Mouse (Mus musculus): ENCODE measurements around the gene Srarp. TPM values are rescaled to one million over a fixed set of nuclear protein-coding genes. Genes with fewer than 3 reads are reported as not detected.

Gene Srarp
- total and polyA plus RNA-seq, 3 experiments, result 0.94 to 2.2 (median 1.6) TPM

DNA sequence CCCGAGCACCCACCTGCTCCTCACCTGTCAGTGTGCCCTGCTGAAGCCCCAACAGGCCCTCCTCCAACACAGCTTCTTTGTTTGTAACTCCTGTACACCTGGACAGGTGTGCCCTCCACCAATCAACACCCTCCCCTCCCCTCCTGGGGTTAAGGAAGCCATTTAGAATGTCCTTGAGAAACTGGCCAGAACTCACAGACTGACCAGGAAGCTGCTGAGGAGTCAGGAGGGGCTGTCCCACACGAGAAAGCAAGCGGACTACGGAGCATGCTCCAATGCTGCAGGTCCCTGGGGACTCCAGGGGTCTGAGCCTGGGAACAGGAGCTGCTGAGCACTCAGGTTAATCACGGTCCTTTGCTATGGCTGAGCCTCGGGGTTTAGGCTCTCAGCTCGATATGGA is 20.0 kb downstream of the Srarp start, which contains the start of gene Clcnkb:
Gene Clcnkb (minus strand): TSS at position 91 of the 400 bp plus-strand sequence.
- H3K4me1 ChIP-seq (ENCODE audit: control insufficient read depth, insufficient read depth, low read length), result no peaks in the 10 kb centered on the region; the same call in 1 of the 2 replicates
- H3K4me3 ChIP-seq, result no peak within 1 kb of the TSS
- no peak for DNase-seq
- no peaks in the 10 kb centered on the region for H3K79me2 ChIP-seq (replicated peaks; ENCODE audit: control insufficient read depth, insufficient read depth, low read length)
- intact Hi-C loops (cut with DNase I), result no loop called here
- no peaks in the 10 kb centered on the region for H3K36me3 ChIP-seq (ENCODE audit: control insufficient read depth, insufficient read depth, low read length)
- H3K9ac ChIP-seq (ENCODE audit: low read depth, low read length), result no peak within 1 kb of the TSS
- TF ChIP-seq CTCF (IDR thresholded peaks at IDR 0.05) (no peak), EP300 (IDR thresholded peaks at IDR 0.05; ENCODE audit: insufficient read depth, low read depth, low read length) (no peak)
- H3K27me3 ChIP-seq (ENCODE audit: control insufficient read depth, insufficient read depth, low read length), result no peaks in the 10 kb centered on the region
- no peak within 1 kb of the TSS for H3K27ac ChIP-seq
- WGBS, result 62% methylated on average over 7 of the region's 7 CpGs

DNA sequence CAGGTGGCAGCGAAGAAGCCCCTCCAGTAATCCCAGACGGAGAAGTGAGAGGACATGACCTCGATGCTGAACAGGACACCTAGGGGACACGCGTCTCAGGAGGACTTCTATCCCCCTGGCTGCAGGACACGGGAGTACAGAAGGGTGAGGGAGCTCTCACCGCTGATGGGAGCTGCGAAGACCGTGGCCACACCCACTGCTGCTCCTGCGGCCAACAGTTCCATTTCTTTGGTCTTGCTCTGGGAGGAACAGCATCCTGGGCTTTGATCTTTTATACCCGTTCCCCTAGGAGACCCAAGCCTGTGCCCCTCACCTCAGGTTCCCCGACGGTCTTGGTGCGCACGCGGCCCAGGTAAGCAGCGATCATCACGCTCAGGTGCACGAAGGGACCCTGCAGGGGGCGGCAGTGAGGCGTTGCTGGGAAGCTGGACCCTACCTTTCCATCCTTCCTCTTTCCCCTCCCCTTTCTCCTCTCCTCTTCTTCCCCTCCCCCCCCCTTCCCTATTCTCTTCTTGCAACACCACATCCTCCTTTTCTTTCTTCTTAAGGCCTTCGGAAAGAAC is 24.4 kb downstream of the Srarp start:
- Histone ChIP-seq H3K9ac (ENCODE audit: low read depth, low read length) (no peak overlapping the region), H3K36me3 (ENCODE audit: control insufficient read depth, insufficient read depth, low read length) (no peaks in the 10 kb centered on the region), H3K79me2 (replicated peaks; ENCODE audit: control insufficient read depth, insufficient read depth, low read length) (no peaks in the 10 kb centered on the region), H3K27me3 (ENCODE audit: control insufficient read depth, insufficient read depth, low read length) (no peaks in the 10 kb centered on the region), H3K4me1 (ENCODE audit: control insufficient read depth, insufficient read depth, low read length) (0 out of 2 replicates have a peak, but pooled peaks cover 1% of the 10 kb centered on the region), H3K4me3 (no peak overlapping the region), H3K27ac (no peak overlapping the region)
- no peak for TF ChIP-seq EP300 (IDR thresholded peaks at IDR 0.05; ENCODE audit: insufficient read depth, low read depth, low read length)
- no peak for TF ChIP-seq POLR2A (IDR thresholded peaks at IDR 0.05; ENCODE audit: insufficient read depth, low read depth, low read length)
- peak; percentile 45 for TF ChIP-seq CTCF (IDR thresholded peaks at IDR 0.05)
- intact Hi-C loops (cut with DNase I), result no loop called here
- DNase-seq, result no peak
- WGBS, result 30% methylated on average over 22 of the region's 22 CpGs

DNA sequence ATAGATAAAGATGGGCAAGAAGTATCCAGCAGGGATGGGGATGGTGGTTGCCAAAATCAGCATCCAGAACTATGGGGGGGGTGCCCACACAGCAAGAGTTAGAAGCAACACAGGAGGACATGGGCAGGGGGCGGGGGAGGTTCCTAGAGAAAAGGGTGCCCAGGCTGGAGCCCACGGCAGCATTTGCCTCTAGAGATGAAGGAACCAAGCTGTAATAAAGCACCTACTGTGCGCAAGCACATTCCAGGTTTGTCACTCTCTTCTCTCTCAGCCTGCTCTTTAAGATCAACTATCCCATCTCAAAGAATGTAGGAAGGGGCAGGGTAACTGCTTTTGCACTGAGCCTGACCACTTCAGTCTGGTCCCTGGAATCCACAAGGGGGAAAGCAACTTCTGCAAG is 27.3 kb downstream of the Srarp start:
- no peaks in the 10 kb centered on the region for H3K27me3 ChIP-seq (ENCODE audit: control insufficient read depth, insufficient read depth, low read length)
- intact Hi-C loops (cut with DNase I), result no loop called here

DNA sequence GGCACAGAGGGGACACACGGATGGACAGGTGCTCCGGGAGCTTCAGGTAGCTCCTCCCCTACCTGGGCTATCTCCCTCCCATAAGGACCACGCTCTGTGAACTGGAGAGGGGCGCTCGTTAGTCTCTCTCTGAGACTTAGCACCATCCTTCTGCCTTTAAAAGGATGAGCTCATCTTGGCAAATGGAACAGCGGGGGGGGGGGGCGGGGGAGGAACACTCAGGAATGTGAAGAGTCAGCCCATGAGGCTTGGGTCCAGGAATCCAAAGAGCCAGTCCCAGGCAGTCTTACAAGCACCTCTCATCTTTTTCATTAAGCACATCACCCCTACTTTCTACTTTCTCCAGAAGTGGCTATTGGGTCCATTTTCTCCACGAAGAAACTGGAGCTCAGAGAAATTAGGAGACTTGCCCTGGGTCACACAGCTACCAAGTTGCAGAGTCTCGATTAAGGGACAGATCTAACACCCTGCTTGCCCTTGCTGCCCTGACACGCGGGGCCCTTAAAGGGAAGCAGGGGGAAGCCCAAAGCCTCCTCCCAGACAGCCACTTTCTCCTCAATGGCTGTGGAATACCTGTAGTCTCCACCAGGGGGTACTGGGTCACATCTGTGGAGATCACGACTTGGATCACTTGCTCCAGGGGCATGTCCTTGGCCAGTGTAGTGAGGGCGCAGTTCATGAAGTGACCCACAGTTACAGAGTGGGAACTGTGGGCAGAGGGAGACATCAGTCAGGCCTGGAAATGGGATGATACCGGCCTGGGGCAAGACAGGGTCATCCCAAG is 29.2 kb downstream of the Srarp start:
- Histone ChIP-seq H3K27ac (no peak overlapping the region), H3K4me3 (no peak overlapping the region), H3K9ac (ENCODE audit: low read depth, low read length) (no peak overlapping the region), H3K4me1 (ENCODE audit: control insufficient read depth, insufficient read depth, low read length) (peaks cover 2% of the 10 kb centered on the region; the same call in 1 of the 2 replicates), H3K36me3 (ENCODE audit: control insufficient read depth, insufficient read depth, low read length) (no peaks in the 10 kb centered on the region), H3K27me3 (ENCODE audit: control insufficient read depth, insufficient read depth, low read length) (no peaks in the 10 kb centered on the region), H3K79me2 (replicated peaks; ENCODE audit: control insufficient read depth, insufficient read depth, low read length) (no peaks in the 10 kb centered on the region)
- 23% methylated on average over 14 of the region's 14 CpGs for WGBS
- intact Hi-C loops (cut with DNase I), result no loop called here
- TF ChIP-seq POLR2A (IDR thresholded peaks at IDR 0.05; ENCODE audit: insufficient read depth, low read depth, low read length) (no peak), EP300 (IDR thresholded peaks at IDR 0.05; ENCODE audit: insufficient read depth, low read depth, low read length) (peak; percentile 55; the same call in 1 of the 2 replicates), CTCF (IDR thresholded peaks at IDR 0.05) (peak; percentile 87)
- DNase-seq, result peak; percentile 49 to 62

More for the DNA sequence above, 27.3 kb downstream of the Srarp start:
- WGBS, result 94% methylated on average over 3 of the region's 3 CpGs
- Histone ChIP-seq H3K4me1 (ENCODE audit: control insufficient read depth, insufficient read depth, low read length) (peaks cover 2% of the 10 kb centered on the region; the same call in 1 of the 2 replicates), H3K79me2 (replicated peaks; ENCODE audit: control insufficient read depth, insufficient read depth, low read length) (no peaks in the 10 kb centered on the region), H3K9ac (ENCODE audit: low read depth, low read length) (no peak overlapping the region), H3K4me3 (no peak overlapping the region), H3K27ac (no peak overlapping the region), H3K36me3 (ENCODE audit: control insufficient read depth, insufficient read depth, low read length) (no peaks in the 10 kb centered on the region)
- no peak for DNase-seq
- TF ChIP-seq POLR2A (IDR thresholded peaks at IDR 0.05; ENCODE audit: insufficient read depth, low read depth, low read length), result no peak
- TF ChIP-seq EP300 (IDR thresholded peaks at IDR 0.05; ENCODE audit: insufficient read depth, low read depth, low read length), result no peak
- TF ChIP-seq CTCF (IDR thresholded peaks at IDR 0.05), result no peak

GRCm38 (mm10) chr4:141405314-141405622 is 30.6 kb downstream of the Srarp start:
- no peaks in the 10 kb centered on the region for H3K27me3 ChIP-seq (ENCODE audit: control insufficient read depth, insufficient read depth, low read length)
- H3K79me2 ChIP-seq (replicated peaks; ENCODE audit: control insufficient read depth, insufficient read depth, low read length), result no peaks in the 10 kb centered on the region
- H3K4me3 ChIP-seq, result no peak overlapping the region
- no peak for DNase-seq
- peaks cover 2% of the 10 kb centered on the region; the same call in 1 of the 2 replicates for H3K4me1 ChIP-seq (ENCODE audit: control insufficient read depth, insufficient read depth, low read length)
- TF ChIP-seq POLR2A (IDR thresholded peaks at IDR 0.05; ENCODE audit: insufficient read depth, low read depth, low read length) (no peak), CTCF (IDR thresholded peaks at IDR 0.05) (no peak), EP300 (IDR thresholded peaks at IDR 0.05; ENCODE audit: insufficient read depth, low read depth, low read length) (no peak)
- H3K27ac ChIP-seq, result no peak overlapping the region
- H3K36me3 ChIP-seq (ENCODE audit: control insufficient read depth, insufficient read depth, low read length), result no peaks in the 10 kb centered on the region
- intact Hi-C loops (cut with DNase I), result loop anchor here (2.0 kb wide), 1 partner anchor 156 kb away; no protein-coding TSS in a partner anchor
- H3K9ac ChIP-seq (ENCODE audit: low read depth, low read length), result no peak overlapping the region
- 86% methylated on average over 3 of the region's 3 CpGs for WGBS

Data from heart, adult 2 months (tissue).